Mouse (Mus musculus) gastrocnemius, postnatal 4 days (tissue): ENCODE measurements around the gene Samd1. TPM values are rescaled to one million over a fixed set of nuclear protein-coding genes. Genes with fewer than 3 reads are reported as not detected.
A peak's percentile ranks its signal among the peaks of the same experiment; 100 is the strongest.

Experiments
- DNase-seq, 2 experiments: peaks; one replicate each; pipeline ENCODE4 v3.0.0; 2021 to 2022; ENCODE audit warnings: low spot score in 2 of 2, mixed read lengths in 2 of 2
- long read RNA-seq, 2 experiments: library from polyadenylated mRNA; stranded (forward); transcript quantifications; one replicate each; pipeline ENCODE4 v2.0.0; 2021
- total RNA-seq, 2 experiments: library from RNA; stranded (reverse); gene quantifications; 2 replicates each; pipeline ENCODE4 v1.2.3; 2021

Gene Samd1
- total RNA-seq: 10 to 100 TPM; 40.7 to 44.4 TPM
- long read RNA-seq, experiment 1, transcript Samd1-201 (5 exons, 2,071 nt): major isoform, 14 of 18 reads
- long read RNA-seq, experiment 1, partial matches to known transcripts: 3 of 18 reads
- long read RNA-seq, experiment 1, other reads (novel, unspliced or antisense): 1 of 18 reads
- long read RNA-seq, experiment 2, transcript Samd1-201 (5 exons, 2,071 nt): major isoform, 10 of 12 reads
- long read RNA-seq, experiment 2, partial matches to known transcripts: 2 of 12 reads
- long read RNA-seq, experiment 2, other reads (novel, unspliced or antisense): 0 of 12 reads

DNA sequence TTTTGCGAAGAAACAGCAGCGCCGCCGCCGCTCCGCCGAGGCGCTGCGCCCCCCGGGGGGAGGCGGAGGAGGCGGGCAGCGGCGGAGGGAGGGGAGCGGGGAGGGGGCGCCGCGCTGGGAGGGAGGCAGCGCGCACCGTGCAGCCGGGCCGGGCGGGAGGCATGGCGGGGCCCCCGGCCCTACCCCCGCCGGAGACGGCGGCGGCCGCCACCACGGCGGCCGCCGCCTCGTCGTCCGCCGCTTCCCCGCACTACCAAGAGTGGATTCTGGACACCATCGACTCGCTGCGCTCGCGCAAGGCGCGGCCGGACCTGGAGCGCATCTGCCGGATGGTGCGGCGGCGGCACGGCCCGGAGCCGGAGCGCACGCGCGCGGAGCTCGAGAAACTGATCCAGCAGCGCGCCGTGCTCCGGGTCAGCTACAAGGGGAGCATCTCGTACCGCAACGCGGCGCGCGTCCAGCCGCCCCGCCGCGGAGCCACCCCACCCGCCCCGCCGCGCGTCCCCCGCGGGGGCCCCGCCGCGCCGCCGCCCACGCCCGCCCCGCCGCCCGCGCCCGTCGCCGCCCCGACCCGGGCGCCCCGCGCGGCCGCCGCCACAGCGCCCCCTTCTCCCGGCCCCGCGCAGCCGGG is at the start of gene Samd1:
TSS of gene Samd1 (plus strand) at position 162 of the 631 bp plus-strand sequence.
- DNase-seq: peak in 1 of 2 experiments; percentile 66

DNA sequence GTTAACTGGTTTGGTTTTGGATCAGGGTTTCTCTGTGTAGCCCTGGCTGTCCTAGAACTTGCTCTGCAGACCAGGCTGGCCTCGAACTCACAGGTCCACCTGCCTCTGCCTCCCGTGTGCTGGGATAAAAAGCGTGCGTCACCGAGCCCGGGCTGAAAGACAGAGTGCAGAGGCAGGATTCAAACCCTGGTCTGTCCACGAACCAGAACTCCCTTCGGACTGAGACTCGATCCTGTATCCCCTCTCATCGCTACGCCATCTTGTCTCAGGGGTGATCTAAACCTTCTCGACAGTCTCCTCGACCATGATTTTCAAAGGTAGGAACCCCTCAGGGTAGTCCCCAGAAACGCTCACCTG is 42.7 kb upstream of the Samd1 start:
- no peak for DNase-seq

DNA sequence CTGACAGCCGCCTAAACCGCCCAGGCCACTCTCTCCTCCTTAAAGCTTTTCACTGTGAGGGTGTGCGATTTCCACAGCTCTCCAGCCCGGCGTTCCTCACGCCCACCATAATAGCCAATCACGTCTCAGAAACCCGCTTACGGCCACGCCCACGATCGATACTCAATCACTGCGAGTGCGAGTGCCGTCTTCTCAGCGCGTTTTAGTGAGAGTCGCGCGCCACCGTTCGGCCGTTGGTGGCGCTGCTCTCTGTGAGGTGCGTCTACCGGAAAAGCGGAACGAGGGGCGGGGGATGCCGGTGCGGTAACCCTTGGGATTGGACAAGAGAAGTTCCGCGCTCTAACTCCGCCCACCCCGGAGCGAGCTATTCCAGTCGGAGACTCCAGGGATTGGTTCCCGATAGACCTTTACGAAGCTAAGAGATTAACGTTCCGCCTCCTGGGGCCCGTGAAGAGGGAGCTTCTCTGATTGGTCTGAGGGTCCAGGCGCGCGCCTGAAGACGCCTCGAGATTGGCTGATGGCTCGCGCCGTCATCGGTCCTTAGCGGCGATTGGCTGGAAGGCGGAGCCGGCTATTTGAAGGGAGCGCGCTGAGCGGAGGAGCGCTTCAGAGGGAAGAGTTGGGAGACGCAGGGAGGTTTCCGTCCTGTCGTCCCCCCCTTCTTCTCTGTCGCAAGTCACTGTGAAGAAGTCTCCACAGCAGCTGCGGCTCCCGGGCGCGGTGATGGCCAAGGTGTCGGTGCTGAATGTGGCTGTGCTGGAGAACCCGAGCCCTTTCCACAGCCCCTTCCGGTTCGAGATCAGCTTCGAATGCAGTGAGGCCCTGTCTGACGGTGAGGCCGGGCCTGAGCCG is 42.1 kb upstream of the Samd1 start, which contains the start of the genes Gm10644 and Asf1b:
TSS of gene Gm10644 (minus strand) at position 100 of the 852 bp plus-strand sequence.
TSS of gene Asf1b (plus strand) at position 402 of the 852 bp plus-strand sequence.
- peak; percentile 88 to 97 for DNase-seq

DNA sequence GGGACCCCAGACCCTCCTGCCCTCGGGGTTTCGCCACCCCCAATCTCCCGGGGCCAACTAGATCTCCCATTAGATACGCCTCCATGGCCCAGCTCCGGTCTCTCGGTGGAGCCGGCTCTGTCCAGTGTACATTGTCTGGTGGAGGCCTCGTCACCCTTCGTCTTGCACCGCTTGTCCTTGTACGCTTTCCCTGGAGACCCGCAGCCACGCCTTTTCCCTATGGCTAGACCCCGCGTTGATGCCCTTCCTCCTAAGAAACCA is 41.6 kb upstream of the Samd1 start:
- DNase-seq: no peak

DNA sequence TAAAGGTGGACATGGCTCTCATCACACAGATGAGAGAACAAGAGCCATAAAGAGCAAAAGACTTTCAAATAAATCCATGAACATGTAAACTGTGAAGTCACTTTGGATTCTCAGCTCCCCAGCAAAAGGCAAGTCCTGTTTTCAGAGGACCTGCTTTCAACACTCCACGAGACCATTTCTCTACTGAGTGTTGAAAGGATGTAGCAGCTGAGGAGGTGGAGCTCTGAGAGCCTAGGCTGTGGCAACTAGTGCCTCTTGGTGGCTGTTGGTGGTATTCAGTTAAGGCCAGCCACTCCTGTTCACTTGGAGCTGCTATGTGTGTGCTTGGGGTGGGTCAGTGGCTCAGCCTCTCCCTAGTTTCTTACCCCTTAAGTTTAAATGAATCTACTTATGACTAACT is 40.7 kb upstream of the Samd1 start:
- DNase-seq: no peak

DNA sequence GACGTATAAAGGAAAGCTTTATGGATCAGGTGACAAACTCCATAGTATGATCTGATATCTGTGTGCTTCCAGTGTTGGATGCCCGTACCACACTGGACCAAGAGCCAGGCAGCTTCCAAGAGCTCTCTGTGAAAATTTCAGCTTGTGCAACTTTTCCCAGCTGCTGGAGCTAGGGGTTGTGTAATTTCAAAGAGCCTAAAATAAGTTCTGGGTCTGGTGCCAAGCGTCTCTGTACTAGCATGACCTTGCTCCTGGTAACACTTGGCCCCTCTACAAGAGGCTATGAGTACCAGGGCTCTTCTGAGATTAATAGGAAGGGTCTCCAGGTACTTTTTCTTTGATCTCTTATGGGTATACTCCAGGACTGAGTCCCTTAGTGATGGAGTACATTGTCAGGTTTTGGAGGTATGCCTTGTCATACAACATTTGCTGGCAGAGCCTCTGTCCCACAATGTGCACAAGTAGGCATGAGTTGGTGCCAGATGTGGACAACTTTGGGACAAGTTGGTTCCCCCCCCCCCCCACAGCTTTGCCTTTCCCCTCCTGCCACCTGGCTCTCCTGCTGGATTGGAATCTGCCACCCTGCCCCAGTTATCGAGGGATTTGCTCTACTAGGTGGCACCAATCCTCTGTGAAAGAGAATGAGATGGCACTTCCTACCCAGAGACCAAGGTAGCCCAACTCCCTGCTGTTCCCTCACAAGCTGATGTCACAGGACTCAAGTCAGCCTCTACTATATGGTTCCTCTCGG is 33.3 kb upstream of the Samd1 start:
- no peak for DNase-seq

DNA sequence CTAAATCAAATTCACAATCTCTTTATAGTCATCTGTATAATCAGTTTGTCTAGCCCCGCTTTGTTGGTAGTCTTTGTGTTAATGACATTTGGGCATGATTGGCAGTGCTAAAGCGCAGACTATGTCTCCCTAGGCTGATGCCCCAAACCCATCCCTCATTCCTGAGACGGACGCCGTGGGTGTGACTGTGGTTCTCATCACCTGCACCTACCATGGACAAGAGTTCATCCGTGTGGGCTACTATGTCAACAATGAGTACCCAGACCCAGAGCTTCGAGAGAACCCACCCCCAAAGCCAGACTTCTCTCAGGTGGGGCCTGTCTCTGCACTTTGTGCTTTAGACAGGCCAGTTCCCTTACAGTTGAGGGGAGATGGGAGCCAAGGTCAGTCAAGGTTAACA is 29.8 kb upstream of the Samd1 start:
- no peak for DNase-seq

DNA sequence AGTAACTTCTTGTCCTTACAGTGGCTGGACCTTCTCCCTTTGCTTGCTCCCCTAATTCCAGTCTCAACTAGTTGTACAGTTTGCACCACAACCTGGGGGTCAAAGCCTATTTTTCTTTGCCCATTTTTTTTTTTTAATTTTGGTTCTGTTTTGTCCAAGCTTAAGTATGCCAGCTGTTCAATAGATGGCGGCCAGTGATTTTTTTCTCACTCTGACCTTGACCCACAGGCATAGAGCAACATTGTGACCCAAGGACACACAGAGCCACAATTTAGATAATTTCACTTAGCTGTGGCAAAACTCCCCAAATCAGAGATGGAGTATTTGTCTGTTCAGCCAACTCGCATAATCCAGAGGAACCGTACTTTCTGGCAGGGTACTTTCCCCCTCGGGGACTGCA is 26.4 kb upstream of the Samd1 start:
- no peak for DNase-seq

DNA sequence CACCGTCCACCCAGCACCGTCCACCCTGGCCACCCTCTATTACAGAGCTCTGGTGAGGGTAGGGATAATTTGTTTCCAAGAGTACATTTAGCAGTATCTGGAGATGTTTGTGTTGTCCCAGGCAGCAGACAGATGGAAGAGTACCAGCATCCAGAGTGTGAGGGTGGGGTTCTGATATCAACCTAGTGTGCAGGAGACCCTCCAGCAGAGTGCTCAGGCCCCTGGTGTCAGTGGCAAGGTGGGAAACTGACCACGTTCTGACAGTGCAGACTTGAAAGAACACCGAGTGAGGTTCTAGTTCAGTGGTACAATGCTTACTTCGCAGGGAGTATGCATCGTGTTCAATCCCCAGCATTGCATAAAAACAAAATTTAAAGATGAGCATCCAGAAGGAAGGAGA is 25.8 kb upstream of the Samd1 start:
- DNase-seq: no peak

DNA sequence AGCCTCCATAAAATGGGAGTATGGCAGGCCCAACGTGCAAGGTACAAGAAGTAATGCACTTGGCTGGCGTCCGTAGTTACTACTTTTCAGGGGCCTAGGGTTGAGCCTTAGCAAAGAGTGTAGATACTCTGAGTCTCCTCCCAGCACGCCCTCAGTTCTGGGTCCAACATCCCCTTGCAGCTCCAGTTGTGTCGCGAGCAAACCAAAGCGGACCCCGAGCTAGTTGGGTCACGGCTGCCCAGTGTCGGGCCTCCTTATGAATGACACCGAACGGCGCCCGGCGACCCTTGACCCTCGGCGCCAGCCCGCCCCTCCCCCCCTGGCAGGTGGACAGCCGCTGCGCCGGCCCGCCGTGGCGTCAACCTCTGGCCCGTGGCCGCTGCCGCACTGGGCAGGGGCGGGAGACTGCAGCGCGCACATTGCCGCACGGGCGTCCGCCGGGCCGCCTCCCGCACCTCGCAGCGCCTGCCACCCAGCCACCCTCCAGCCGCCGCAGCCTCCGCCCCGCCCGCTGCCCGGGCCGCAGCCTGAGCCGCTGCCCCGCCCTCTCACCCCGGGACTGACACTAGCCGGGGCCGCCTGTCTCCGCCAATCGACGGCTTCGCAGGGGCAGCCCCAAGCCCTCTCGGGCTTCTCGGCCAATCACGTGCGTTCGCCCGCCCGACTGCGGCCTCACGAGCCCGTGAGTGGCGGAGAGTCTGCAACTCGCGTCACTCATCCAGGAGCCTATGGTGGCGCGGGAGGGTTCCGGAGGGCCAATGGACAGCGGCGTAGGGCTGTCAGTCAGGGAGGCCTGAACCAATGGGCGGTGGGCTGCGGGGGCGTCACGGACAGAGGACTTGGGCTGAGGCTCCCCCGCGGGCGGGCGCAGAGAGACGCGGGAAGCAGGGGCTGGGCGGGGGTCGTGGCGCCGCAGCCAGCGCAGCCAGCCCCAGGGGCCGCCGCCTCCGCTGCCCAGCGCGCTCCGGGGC is 25.0 kb upstream of the Samd1 start, which contains the start of gene Prkaca:
TSS of gene Prkaca (plus strand) at position 844 of the 971 bp plus-strand sequence.
- peak; percentile 92 to 97 for DNase-seq

DNA sequence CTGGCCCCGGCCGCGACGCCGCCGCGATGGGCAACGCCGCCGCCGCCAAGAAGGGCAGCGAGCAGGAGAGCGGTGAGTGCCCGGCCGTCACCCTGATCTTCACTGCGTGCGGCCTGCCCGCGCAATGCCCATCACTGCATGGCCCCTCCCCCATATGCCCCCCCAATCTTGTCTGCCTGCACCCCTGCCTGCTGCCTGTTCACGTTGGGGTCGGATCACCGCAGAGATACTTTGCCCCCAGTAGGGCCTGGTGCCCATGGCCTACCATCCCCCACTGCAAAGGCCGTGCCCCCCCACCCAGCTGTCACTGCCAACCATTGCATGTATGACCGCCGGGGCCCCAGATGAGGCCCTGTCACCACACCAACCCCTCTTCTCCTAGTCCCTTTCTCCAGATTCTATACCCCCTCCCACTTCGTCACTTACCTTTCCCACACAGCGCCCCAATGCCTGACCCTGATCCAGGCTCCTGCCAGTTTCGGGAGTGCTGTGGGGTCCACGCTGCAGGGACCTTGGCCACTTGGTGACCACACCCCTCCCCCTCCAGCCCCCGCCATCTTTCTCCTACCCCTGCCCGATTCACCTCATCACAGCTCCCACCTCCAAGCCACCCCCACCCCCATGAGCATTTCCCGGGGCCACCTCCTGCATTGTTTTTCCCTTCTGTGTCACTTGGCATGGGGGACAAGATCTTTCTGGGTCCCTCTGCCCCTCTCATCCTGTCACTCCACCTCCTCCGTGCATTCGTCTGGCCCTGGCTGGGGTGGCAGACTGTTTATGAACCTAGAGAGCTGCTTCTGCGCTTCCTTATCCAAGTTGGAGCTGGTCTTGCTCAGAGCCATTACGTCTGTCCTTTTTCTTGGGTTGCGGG is 24.1 kb upstream of the Samd1 start:
- DNase-seq: peak in 1 of 2 experiments; percentile 50

DNA sequence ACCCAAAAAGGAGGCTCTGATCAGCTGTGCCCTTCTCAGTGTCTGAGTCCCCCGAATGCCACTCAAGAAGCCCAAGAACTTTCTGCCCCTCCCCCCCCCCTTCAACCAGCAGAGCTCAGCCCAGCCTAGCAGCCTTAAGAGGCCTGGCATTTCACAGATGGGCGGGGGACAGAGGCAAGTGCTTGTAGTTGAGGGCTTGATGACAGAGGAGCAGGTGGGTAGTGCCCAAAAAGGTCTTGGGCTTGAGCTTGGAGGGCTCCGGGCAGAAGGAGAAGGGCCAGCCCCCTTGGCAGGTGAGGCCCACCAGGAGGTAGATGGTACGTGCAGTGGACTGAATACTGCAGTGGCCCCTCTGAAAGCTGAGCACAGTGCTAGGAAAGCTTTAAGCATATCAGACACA is 23.0 kb upstream of the Samd1 start:
- no peak for DNase-seq

DNA sequence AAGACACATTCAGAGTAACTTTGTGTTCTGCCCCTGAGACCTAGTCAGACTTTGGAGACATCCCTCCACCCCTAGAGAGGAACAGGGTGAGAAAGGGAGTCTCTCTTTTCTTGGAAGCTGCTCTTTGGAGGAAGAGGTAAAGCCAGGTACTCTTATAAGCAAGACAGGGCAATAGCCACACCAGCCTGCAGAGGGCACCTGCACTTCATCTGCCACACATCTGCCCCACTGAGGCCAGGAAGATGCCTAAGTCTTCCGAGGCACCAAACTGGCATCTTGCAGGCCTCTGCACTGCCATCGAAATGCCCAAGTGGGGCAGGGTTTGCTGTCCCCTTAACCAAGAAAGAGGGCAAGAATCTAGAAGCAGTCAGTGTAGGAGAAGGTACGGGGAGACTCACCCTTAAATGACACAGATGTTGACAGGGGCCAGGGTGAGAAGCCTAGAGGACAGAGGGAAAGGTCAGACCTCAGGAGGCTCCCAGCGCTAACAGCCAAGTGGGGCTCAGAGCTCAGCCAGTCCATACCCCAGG is 21.3 kb upstream of the Samd1 start:
- no peak for DNase-seq

DNA sequence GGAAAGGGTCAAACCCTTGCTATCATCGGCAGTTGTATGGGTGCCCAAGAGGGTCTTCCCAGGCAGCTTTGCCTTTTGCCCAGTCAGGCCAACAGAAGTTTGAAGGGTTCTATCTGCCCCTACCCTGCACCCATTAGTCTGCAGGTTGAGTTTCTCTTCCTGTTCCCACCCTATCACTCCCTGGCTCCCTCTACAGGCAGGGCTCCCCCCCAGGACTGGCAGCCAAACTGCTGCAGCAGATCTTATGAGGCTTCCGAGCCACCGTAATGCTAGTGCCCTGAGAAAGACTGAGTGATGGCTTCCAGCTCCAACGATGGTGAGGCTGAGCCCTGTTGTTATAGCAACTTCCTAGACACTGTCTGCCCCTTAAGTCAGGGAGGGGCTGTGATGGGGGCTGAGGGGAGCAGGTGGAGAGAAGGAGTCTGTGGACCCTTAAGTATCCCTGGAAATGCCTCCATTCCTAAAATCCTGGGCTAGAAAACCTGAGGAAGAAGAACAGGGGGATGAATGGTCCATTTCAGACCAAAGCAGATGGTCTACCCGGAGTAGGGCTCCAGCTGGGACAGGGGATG is 20.6 kb upstream of the Samd1 start:
- no peak for DNase-seq

DNA sequence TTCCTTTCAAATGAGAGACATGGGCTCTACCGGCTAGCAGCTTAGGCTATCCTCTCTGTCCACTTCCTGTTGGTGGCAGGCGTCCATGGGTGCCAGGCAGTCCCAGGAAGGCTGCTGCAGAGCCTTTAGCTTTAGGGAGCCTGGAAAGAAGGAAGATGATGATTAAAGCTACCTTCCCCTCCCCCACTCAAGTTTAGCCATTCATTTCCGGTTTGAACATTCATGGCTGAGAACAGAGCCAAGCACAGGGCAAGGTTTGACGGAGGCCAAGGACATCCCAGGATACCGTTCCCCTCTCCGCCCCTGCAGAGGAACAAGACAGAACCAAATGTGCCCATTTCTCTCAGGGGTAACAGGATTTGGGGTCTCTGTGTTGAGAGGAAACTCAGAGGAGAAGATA is 19.8 kb upstream of the Samd1 start:
- no peak for DNase-seq

DNA sequence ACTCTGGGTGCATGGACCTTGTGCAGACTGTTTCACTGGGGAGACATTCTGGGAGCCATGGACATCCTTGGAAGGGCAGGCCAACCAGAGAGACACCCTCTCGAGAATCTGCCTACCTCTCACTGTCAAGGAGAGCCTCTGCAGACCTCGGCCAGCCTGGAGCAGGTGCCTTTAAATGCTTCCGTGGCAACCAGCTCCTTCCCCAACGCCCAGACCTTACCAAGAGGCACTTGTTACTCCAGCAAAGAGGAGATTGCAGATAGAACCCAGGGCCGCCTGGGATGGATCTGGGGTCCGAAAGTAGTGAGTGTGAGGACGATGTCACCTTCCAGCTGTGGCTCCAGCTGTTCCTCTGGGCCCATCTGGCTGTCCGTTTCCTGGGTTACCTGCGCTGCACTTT is 19.3 kb upstream of the Samd1 start:
- no peak for DNase-seq

DNA sequence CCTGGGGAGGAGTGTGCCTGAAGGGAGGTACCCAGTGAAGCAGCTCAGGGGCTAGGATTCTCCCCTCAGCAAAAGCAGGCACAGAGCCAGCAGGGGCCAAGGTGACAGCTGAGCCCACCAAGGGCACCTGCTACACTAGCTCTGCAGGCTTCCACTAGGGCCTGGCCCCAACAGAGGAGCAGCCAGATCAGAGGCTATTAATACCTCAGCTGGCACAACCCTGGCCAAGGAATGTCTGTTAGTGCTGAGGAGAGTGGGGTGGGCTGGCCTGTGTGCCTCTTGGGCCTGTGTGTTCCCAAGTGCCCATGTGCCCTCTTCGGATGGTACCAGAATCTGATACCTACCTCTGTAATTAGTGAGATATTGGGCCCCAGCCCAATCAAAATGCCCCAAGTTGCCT is 17.2 kb upstream of the Samd1 start:
- DNase-seq: no peak

DNA sequence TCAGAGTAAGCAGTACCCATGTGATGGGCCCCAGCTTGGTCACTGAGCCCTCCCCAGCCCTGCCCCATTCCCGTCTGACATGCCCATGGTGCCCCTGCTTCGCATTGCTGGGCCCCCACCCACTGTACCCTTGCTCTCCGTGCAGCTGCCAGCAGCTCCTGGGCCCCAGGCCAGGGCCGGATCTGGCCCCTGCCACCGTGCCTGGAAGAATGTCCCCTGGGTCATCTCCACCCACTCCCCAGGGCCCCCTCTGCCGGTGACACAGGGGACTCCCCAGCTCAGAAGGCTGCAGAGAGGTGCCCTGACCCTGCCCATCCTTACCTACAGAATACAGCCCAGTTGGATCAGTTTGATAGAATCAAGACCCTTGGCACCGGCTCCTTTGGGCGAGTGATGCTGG is 16.6 kb upstream of the Samd1 start:
- DNase-seq: no peak

DNA sequence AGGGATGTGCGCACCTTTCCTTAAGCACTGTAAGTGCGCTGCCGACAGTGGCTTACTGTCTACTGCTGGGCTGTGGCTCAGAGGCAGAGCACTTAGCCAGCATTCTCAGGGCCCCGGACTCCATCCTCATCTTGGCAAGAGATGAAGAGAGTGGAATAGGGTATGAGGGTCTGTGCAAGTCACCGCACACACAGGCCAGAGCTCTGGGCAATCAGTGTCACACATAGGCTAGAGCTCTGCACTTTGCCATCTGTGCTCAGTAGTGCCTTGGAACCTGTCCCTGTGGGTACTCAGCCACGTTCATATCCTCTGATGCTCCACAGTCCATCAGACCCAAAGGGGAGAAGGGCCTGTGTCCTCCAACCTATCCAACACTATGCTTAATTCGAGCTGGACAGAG is 15.9 kb upstream of the Samd1 start:
- no peak for DNase-seq
